22 mouse cellular contexts compared by ENCODE assay signal in the genomic region with DNA sequence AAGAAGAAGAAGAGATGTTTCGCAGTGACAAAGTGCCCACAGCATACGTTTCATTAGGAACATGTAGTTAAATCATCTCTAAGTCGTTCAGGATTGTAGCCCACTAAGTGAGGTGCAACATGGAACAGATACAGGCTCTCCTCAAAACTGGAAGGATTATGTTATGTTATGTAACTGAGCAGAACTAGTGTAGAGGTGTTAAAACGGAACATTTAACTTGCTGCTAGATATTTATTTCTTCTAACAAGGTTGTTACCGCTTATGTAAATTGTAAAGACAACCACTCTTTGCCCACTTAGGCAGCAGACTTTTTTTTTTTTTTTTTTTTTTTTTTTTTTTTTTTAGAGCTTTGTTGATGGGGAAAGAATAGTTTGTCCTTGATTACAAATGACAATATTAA.
DNase-seq lines count a peak whose midpoint lies in the region; ATAC-seq and TF ChIP-seq lines count a peak whose summit lies in the region.
"Had no signal": no experiment of that assay in that cellular context is flagged by ENCODE, and none has a peak within 500 bp of the region (broad histone marks: within the 10 kb centered on the region; RNA-seq: fewer than 3 reads in every experiment).

No protein-coding gene starts in this region.

- in situ Hi-C loops in ES-E14 (cut with MboI; ENCODE audit: low sequenced_read_pairs in 2 of 2, unreplicated experiment in 2 of 2) = no loop called here

- no peak overlapping the region for H3K27ac ChIP-seq in midbrain, embryonic 11.5 days (ENCODE audit: low read depth, low read length)
- no peak overlapping the region for H3K27ac ChIP-seq in midbrain, embryonic 13.5 days
- H3K27ac ChIP-seq in ES-E14 (ENCODE audit: insufficient read depth, low read depth, low read length, poor library complexity, severe bottlenecking) = no peak overlapping the region
- H3K27ac ChIP-seq: embryonic facial prominence, embryonic 13.5 days; embryonic facial prominence, embryonic 15.5 days; forebrain, embryonic 10.5 days; forebrain, embryonic 12.5 days had no signal

- no peak overlapping the region for H3K4me3 ChIP-seq in midbrain, embryonic 11.5 days (ENCODE audit: low read depth, low read length)
- H3K4me3 ChIP-seq in midbrain, embryonic 13.5 days (replicated peaks) = no peak overlapping the region
- no peak overlapping the region for H3K4me3 ChIP-seq in ES-E14 (ENCODE audit: insufficient read depth in 1 of 2, low read depth in 1 of 2, low read length in 2 of 2, poor library complexity in 1 of 2, severe bottlenecking in 1 of 2)
- H3K4me3 ChIP-seq: embryonic facial prominence, embryonic 13.5 days; embryonic facial prominence, embryonic 15.5 days; erythroblast, embryonic 14.5 days; forebrain, embryonic 10.5 days; forebrain, embryonic 12.5 days had no signal

- H3K27me3 ChIP-seq in midbrain, embryonic 11.5 days (ENCODE audit: control insufficient read depth, insufficient read depth, low read length) = no peaks in the 10 kb centered on the region
- no peaks in the 10 kb centered on the region for H3K27me3 ChIP-seq in midbrain, embryonic 13.5 days
- H3K27me3 ChIP-seq: embryonic facial prominence, embryonic 13.5 days; embryonic facial prominence, embryonic 15.5 days; forebrain, embryonic 12.5 days had no signal

- no peak overlapping the region for H3K9ac ChIP-seq in midbrain, embryonic 11.5 days (ENCODE audit: low read length)
- H3K9ac ChIP-seq in midbrain, embryonic 13.5 days (replicated peaks) = no peak overlapping the region
- no peak overlapping the region for H3K9ac ChIP-seq in ES-E14 (ENCODE audit: insufficient read depth, low read depth, low read length, poor library complexity, severe bottlenecking)
- H3K9ac ChIP-seq: embryonic facial prominence, embryonic 13.5 days; embryonic facial prominence, embryonic 15.5 days; forebrain, embryonic 12.5 days had no signal

- H3K4me2 ChIP-seq in midbrain, embryonic 11.5 days = no peak overlapping the region
- H3K4me2 ChIP-seq in midbrain, embryonic 13.5 days (replicated peaks) = no peak overlapping the region
- H3K4me2 ChIP-seq: embryonic facial prominence, embryonic 13.5 days; embryonic facial prominence, embryonic 15.5 days; forebrain, embryonic 12.5 days had no signal

- DNase-seq in midbrain, embryonic 11.5 days (ENCODE audit: low spot score, missing footprints) = peak; percentile 78
- no peak for DNase-seq in ES-E14 (ENCODE audit: low read depth, low spot score)
- DNase-seq in adrenal gland, postnatal 25 days = no peak
- no peak for DNase-seq in right cerebral cortex, postnatal 25 days
- DNase-seq: adrenal gland, adult 2 months; adrenal gland, postnatal 10 days; adrenal gland, postnatal 36 days; cerebellum, adult 11 months; cerebellum, adult 18-20 months; cerebellum, adult 8-10 months; cerebellum, adult 9-11 months; cerebellum, postnatal 14 days; cerebellum, postnatal 36 days; embryo, embryonic 11 days had no signal

- no peak for ATAC-seq in midbrain, embryonic 11.5 days (ENCODE audit: low FRiP score)
- no peak for ATAC-seq in midbrain, embryonic 13.5 days
- ATAC-seq: forebrain, embryonic 14.5 days; forebrain, embryonic 16.5 days had no signal

- no peaks in the 10 kb centered on the region for H3K9me3 ChIP-seq in midbrain, embryonic 11.5 days (ENCODE audit: control insufficient read depth, low read length)
- H3K9me3 ChIP-seq in midbrain, embryonic 13.5 days = no peaks in the 10 kb centered on the region
- no peaks in the 10 kb centered on the region for H3K9me3 ChIP-seq in ES-E14 (ENCODE audit: control insufficient read depth, insufficient read depth, low read depth, low read length)
- H3K9me3 ChIP-seq: embryonic facial prominence, embryonic 13.5 days; embryonic facial prominence, embryonic 15.5 days; forebrain, embryonic 10.5 days; forebrain, embryonic 12.5 days had no signal

- no peaks in the 10 kb centered on the region for H3K36me3 ChIP-seq in midbrain, embryonic 11.5 days (ENCODE audit: control insufficient read depth, insufficient read depth, low read length)
- no peaks in the 10 kb centered on the region for H3K36me3 ChIP-seq in midbrain, embryonic 13.5 days
- no peaks in the 10 kb centered on the region for H3K36me3 ChIP-seq in ES-E14 (ENCODE audit: control insufficient read depth, insufficient read depth, low read length, poor library complexity, severe bottlenecking)
- H3K36me3 ChIP-seq: embryonic facial prominence, embryonic 13.5 days; embryonic facial prominence, embryonic 15.5 days; forebrain, embryonic 10.5 days; forebrain, embryonic 12.5 days had no signal

- 83% methylated on average over 5 of the region's 5 CpGs for WGBS in midbrain, embryonic 11.5 days
- 87% methylated on average over 5 of the region's 5 CpGs for WGBS in midbrain, embryonic 13.5 days

- H3K4me1 ChIP-seq in midbrain, embryonic 11.5 days (ENCODE audit: control insufficient read depth, insufficient read depth, low read length) = no peaks in the 10 kb centered on the region
- no peaks in the 10 kb centered on the region for H3K4me1 ChIP-seq in midbrain, embryonic 13.5 days (replicated peaks)
- H3K4me1 ChIP-seq in ES-E14 (ENCODE audit: control insufficient read depth in 2 of 2, insufficient read depth in 2 of 2, low read length in 2 of 2, poor library complexity in 1 of 2) = no peaks in the 10 kb centered on the region
- H3K4me1 ChIP-seq: embryonic facial prominence, embryonic 15.5 days; forebrain, embryonic 12.5 days had no signal

TF ChIP-seq in ES-E14, 5 proteins besides CTCF, POLR2A, EP300 and RAD21:
- TF ChIP-seq HCFC1 (IDR thresholded peaks at IDR 0.05; ENCODE audit: borderline replicate concordance, insufficient read depth, low read length) (no peak), ZNF384 (IDR thresholded peaks at IDR 0.05; ENCODE audit: low read depth, low read length) (0 out of 2 replicates have a peak, but pooled peaks have one; percentile 20)
